Mouse (Mus musculus) myocyte (in vitro differentiated cells): ENCODE results near the gene Slc25a45. TPM values are rescaled to one million over a fixed set of nuclear protein-coding genes. Genes with fewer than 3 reads are reported as not detected.
A peak's percentile ranks its signal among the peaks of the same experiment; 100 is the strongest.

Experiments used
- H3K27me3 ChIP-seq: one replicate; pipeline ENCODE4 v1.6.1; 2011; ENCODE audit not compliant: control insufficient read depth, insufficient read depth, insufficient read length
- H3K36me3 ChIP-seq: one replicate; pipeline ENCODE4 v1.6.1; 2011; ENCODE audit not compliant: control insufficient read depth, insufficient read depth
- H3K4me2 ChIP-seq: one replicate; pipeline ENCODE4 v1.6.1; 2011; ENCODE audit warnings: low read depth, control low read depth
- H3K4me3 ChIP-seq: one replicate; pipeline ENCODE4 v1.5.1; 2011; ENCODE audit warnings: mild to moderate bottlenecking, control low read depth, moderate library complexity
- H3K79me2 ChIP-seq: one replicate; pipeline ENCODE4 v1.6.1; 2011; ENCODE audit not compliant: control insufficient read depth, insufficient read depth
- H3ac ChIP-seq: one replicate; pipeline ENCODE4 v1.6.1; 2011; ENCODE audit not compliant: control insufficient read depth, insufficient read length
- CEBPB ChIP-seq: IDR thresholded peaks from 2 replicates; pipeline ENCODE4 v1.6.1; 2011; ENCODE audit warnings: mild to moderate bottlenecking, moderate library complexity; ENCODE audit not compliant: poor library complexity, insufficient read depth, severe bottlenecking
- E2F4 ChIP-seq: IDR thresholded peaks from one replicate; pipeline ENCODE4 v1.6.1; 2011; ENCODE audit warnings: mild to moderate bottlenecking, control low read depth, moderate library complexity; ENCODE audit not compliant: insufficient read depth
- MAX ChIP-seq: IDR thresholded peaks from one replicate; pipeline ENCODE4 v1.6.1; 2011; ENCODE audit warnings: low read depth, mild to moderate bottlenecking, control low read depth
- MYOD1 ChIP-seq, 3 experiments: IDR thresholded peaks; one replicate each; pipeline ENCODE4 v1.6.1; 2011; ENCODE audit warnings: control low read depth in 2 of 3, low read depth in 2 of 3, mild to moderate bottlenecking in 2 of 3, moderate library complexity in 1 of 3; ENCODE audit not compliant: insufficient read length in 2 of 3, control insufficient read depth in 1 of 3
- MYOG ChIP-seq, 3 experiments: IDR thresholded peaks; one replicate each; pipeline ENCODE4 v1.6.1; 2011; ENCODE audit warnings: control low read depth in 2 of 3, low read depth in 2 of 3, mild to moderate bottlenecking in 2 of 3; ENCODE audit not compliant: insufficient read length in 2 of 3, control insufficient read depth in 1 of 3, insufficient read depth in 1 of 3
- POLR2A ChIP-seq: IDR thresholded peaks from one replicate; pipeline ENCODE4 v1.6.1; 2011; ENCODE audit warnings: low read depth, mild to moderate bottlenecking, control low read depth, moderate library complexity; ENCODE audit not compliant: insufficient read length
- POLR2AphosphoS2 ChIP-seq: IDR thresholded peaks from one replicate; pipeline ENCODE4 v1.6.1; 2011; ENCODE audit warnings: low read depth, control low read depth; ENCODE audit not compliant: insufficient read length
- REST ChIP-seq: IDR thresholded peaks from one replicate; pipeline ENCODE4 v1.6.1; 2011; ENCODE audit warnings: mild to moderate bottlenecking, control low read depth, moderate library complexity; ENCODE audit not compliant: insufficient read depth, insufficient read length
- SRF ChIP-seq: IDR thresholded peaks from one replicate; pipeline ENCODE4 v1.6.1; 2011; ENCODE audit warnings: low read depth; ENCODE audit not compliant: control insufficient read depth, insufficient read length
- TCF12 ChIP-seq: IDR thresholded peaks from one replicate; pipeline ENCODE4 v1.6.1; 2011; ENCODE audit warnings: mild to moderate bottlenecking, control low read depth; ENCODE audit not compliant: poor library complexity, insufficient read depth, severe bottlenecking
- TCF3 ChIP-seq: IDR thresholded peaks from one replicate; pipeline ENCODE4 v1.6.1; 2011; ENCODE audit warnings: low read depth, control low read depth; ENCODE audit not compliant: insufficient read length
- USF1 ChIP-seq: IDR thresholded peaks from one replicate; pipeline ENCODE4 v1.6.1; 2011; ENCODE audit warnings: low read depth, mild to moderate bottlenecking, control low read depth, moderate library complexity
- polyA plus RNA-seq: library from polyadenylated mRNA; unstranded; fragments of >200 nt; fragmentation: generic; extraction: Trizol; gene quantifications from one replicate; pipeline ENCODE4 v1.2.1, GENCODE M21; 2012; ENCODE audit warnings: missing spikeins

Slc25a45 gene
- polyA plus RNA-seq, 1 experiment = 5.2 TPM

GRCm38 (mm10) chr19:5835922-5836430 is 41.6 kb upstream of the Slc25a45 start:
- H3K79me2 ChIP-seq = peaks cover 60% of the 10 kb centered on the region
- no peaks in the 10 kb centered on the region for H3K36me3 ChIP-seq
- no peak overlapping the region for H3ac ChIP-seq
- H3K4me2 ChIP-seq = peak overlapping the region; percentile 87
- TF ChIP-seq MAX (no peak), POLR2AphosphoS2 (peak; percentile 58), POLR2A (peak; percentile 38), MYOG (IDR thresholded peaks at IDR 0.05; ENCODE audit: control insufficient read depth in 1 of 3, insufficient read depth in 1 of 3, insufficient read length in 2 of 3, low read depth in 2 of 3) (no peak)
- no peaks in the 10 kb centered on the region for H3K27me3 ChIP-seq
- H3K4me3 ChIP-seq = peak overlapping the region; percentile 100

GRCm38 (mm10) chr19:5836941-5837572 is 40.6 kb upstream of the Slc25a45 start:
- H3K27me3 ChIP-seq = no peaks in the 10 kb centered on the region
- H3K4me3 ChIP-seq = peak overlapping the region; percentile 100
- TF ChIP-seq E2F4 = no peak
- no peak for TF ChIP-seq MAX
- no peak for TF ChIP-seq USF1
- TF ChIP-seq TCF12 = no peak
- TF ChIP-seq SRF = no peak
- peak; percentile 99 for TF ChIP-seq POLR2AphosphoS2
- TF ChIP-seq TCF3 = no peak
- peak; percentile 56 to 79 (median 74) for TF ChIP-seq MYOG (IDR thresholded peaks at IDR 0.05; ENCODE audit: control insufficient read depth in 1 of 3, insufficient read depth in 1 of 3, insufficient read length in 2 of 3, low read depth in 2 of 3)
- no peak for TF ChIP-seq REST
- TF ChIP-seq POLR2A = peak; percentile 75
- TF ChIP-seq MYOD1 (IDR thresholded peaks at IDR 0.05; ENCODE audit: control insufficient read depth in 1 of 3, insufficient read length in 2 of 3, low read depth in 2 of 3) = peak; percentile 13 to 81 (median 79)
- no peak for TF ChIP-seq CEBPB
- peak overlapping the region; percentile 87 for H3K4me2 ChIP-seq
- H3ac ChIP-seq = no peak overlapping the region
- peaks cover 64% of the 10 kb centered on the region for H3K79me2 ChIP-seq
- H3K36me3 ChIP-seq = peaks cover 3% of the 10 kb centered on the region

DNA sequence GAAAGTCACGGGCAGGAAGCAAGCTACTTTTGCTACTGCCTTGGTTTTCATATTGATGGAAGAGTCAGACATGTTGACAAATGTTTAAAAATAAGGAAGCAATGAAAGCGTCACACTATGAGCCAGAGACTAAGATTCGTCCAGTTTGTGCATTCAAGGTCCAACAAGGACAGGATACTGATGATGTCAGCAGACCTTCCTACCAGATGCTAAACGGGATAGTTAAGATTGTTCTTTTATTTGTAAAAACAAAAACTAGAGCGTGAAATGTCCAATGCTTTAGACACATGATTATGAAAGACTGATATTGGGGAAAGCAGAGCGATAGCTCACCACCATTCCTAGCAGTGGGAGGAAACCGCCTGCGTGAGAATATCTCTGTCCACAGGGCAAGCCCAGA is 40.0 kb upstream of the Slc25a45 start:
- no peak for TF ChIP-seq TCF3
- TF ChIP-seq SRF = no peak
- TF ChIP-seq E2F4 = no peak
- TF ChIP-seq POLR2A = no peak
- TF ChIP-seq POLR2AphosphoS2 = peak; percentile 53
- TF ChIP-seq TCF12 = no peak
- Histone ChIP-seq H3K4me3 (peak overlapping the region; percentile 100), H3K4me2 (peak overlapping the region; percentile 87)

GRCm38 (mm10) chr19:5838136-5838891 is 39.3 kb upstream of the Slc25a45 start:
- no peaks in the 10 kb centered on the region for H3K27me3 ChIP-seq
- H3K36me3 ChIP-seq = peaks cover 13% of the 10 kb centered on the region
- TF ChIP-seq SRF (no peak), POLR2AphosphoS2 (peak; percentile 78), POLR2A (peak; percentile 58)
- peak overlapping the region; percentile 87 for H3K4me2 ChIP-seq
- H3ac ChIP-seq = no peak overlapping the region
- H3K4me3 ChIP-seq = peak overlapping the region; percentile 100
- H3K79me2 ChIP-seq = peaks cover 77% of the 10 kb centered on the region

More for the DNA sequence above, 40.0 kb upstream of the Slc25a45 start:
- H3K79me2 ChIP-seq = peaks cover 70% of the 10 kb centered on the region
- H3ac ChIP-seq = no peak overlapping the region
- H3K36me3 ChIP-seq = peaks cover 8% of the 10 kb centered on the region
- H3K27me3 ChIP-seq = no peaks in the 10 kb centered on the region

GRCm38 (mm10) chr19:5838892-5839165 is 38.8 kb upstream of the Slc25a45 start:
- peak; percentile 98 for TF ChIP-seq POLR2AphosphoS2
- no peak for TF ChIP-seq MAX
- no peak for TF ChIP-seq CEBPB
- TF ChIP-seq POLR2A = peak; percentile 57
- H3K4me3 ChIP-seq = peak overlapping the region; percentile 100
- peak overlapping the region; percentile 87 for H3K4me2 ChIP-seq
- H3ac ChIP-seq = no peak overlapping the region
- no peaks in the 10 kb centered on the region for H3K27me3 ChIP-seq
- peaks cover 78% of the 10 kb centered on the region for H3K79me2 ChIP-seq
- H3K36me3 ChIP-seq = peaks cover 13% of the 10 kb centered on the region
